Mouse (Mus musculus): ENCODE measurements at regions not wholly inside any gene's neighbourhood (a gene's known extent, or its start where the extent isn't known, plus 50 kb on each side); places are given as distances from the start of the nearest gene placed in this dataset.
A peak's percentile ranks its signal among the peaks of the same experiment; 100 is the strongest.

- DNase-seq, result no peak
These were observed 218.6 kb upstream of the Tacr3 start for GRCm38 (mm10) chr3:134610244-134610643.

DNA sequence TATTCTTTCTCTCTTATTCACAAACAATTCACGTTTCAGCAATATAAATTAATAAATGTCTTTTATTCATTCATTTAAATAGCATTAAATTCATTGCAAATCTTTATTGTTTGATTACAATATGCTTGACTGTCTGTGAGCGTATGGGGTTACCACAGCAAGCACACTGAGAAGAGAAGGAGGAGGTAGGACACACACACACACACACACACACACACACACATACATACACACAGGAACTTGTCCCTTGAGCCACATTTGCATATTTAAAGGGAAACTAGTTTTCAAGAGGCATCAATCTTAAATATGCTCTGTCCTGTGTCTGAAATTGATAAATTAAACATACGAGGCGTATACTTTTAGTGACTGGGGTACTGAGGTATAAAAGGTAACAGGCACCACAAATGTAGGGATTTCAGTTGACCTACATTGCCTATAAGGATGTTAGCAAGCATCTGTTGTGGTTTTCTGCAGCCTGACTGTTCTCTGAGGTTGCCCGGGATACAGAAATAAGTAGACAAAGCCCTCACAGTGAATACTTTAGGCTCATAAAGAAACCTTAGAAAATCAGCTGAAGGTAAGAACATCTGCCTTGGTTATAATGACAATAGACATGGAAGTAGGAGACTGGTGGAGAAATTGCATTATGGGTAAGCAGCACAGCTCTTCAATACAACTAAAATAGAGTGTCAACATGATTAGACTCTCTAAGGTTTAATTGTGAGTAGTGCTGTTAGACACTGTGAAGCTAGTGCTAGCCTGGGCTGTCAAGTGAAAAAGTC lies 217.1 kb upstream of the Tacr3 start:
- no peak for DNase-seq

- no peak for DNase-seq
These were observed 216.6 kb upstream of the Tacr3 start for GRCm38 (mm10) chr3:134612298-134612616.

DNA sequence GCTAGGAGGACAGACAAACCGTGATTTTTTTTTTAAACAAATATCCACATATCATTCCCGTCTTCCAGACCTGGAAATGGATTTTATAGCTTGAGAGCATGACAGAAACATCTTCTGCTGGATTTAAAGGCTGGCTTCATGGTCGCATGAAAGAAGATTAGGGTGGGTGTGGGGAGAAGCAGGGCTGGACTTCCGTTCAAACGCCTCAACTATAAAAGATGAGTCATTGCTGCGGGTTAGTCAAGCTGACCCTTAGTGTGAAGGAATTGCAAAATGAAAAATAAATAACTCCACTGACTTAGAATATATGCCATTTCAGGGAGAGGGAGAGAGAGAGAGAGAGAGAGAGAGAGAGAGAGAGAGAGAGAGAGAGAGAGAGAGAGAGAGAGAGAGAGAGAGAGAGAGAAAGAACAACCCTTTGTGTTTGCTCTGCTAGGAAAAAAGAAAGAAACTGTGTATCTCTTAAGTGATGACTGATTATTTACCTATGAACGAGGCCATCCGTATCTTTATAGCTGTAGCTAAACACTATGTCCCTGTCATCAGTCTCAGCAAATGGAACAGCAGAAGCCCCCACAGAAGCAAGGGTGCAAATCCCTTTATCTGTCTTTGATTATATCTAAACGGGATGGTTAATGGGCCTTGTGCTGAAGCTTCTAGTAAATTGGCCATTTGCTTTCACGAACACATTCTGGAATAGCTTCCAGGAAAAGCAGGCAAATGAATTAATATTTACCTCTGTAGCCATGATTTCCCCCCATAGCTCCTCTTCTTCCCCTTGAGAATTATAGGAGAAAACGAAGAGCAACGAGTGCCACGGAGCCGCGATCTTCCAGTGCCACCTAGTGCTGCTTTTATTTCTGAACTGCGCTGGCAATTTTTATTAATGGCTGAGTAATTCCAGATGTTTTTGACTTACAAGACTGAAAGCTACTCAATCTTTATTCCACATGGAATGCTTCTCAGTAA lies 199.4 kb upstream of the Tacr3 start:
- DNase-seq, result peak; percentile 50

DNA sequence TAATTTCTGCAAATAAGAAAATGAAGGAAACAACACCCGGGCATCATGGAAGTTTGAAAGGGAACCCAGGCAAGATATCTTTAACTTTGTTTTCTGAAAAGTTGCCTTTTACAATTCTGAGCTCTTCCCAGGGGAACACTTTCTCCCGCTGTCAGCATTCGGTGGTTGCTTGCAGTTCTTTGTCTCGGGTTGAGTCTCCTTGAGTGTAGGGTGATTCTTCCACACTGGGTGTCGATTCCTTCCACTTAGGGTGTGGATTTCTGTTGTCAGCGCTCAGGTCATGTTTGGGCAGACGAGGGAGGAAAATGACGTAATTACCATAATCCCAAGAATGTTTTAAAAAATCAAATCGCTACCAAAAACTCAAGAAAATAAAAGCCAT lies 198.7 kb upstream of the Tacr3 start:
- DNase-seq, result no peak

GRCm38 (mm10) chr3:134648727-134649445 lies 179.9 kb upstream of the Tacr3 start:
- no peak for DNase-seq

GRCm38 (mm10) chr3:134654051-134654450 lies 174.8 kb upstream of the Tacr3 start:
- peak; percentile 5 for DNase-seq

DNA sequence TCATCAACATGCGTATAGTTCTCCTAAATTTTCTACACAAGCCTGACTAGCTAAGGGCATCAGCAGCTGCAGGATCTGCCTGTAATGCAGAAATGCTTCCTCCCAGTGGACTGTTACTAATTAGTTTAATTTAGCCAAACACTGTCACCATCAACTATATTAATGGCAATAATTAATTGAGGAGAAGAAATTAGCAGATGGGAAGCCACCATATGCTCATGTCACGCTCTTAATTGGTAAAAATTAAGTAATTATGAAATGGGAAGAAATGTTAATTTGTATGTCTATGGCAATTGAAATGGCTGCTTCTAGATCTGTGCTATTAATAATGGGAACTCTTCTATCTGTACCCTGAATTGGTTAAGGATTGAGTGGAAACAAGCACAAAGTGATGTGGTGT lies 133.9 kb upstream of the Tacr3 start:
- no peak for DNase-seq

DNA sequence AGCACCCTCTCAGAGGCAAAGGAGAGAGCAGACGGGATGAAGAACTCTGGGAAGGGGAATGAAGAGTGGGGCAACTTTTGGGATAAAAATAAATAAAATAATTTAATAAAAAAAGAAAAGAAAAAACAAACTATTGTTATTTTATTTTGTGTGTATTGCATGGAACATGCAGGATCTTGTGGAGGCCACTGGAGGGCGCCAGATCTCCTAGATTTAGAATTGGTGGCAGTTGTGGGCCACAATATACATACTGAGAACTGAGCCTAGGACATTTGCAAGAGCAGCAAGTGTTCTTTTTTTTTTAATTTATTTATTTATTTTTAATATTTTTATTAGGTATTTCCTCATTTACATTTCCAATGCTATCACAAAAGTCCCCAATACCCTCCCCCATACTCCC lies 110.2 kb upstream of the Tacr3 start:
- DNase-seq, result no peak

DNA sequence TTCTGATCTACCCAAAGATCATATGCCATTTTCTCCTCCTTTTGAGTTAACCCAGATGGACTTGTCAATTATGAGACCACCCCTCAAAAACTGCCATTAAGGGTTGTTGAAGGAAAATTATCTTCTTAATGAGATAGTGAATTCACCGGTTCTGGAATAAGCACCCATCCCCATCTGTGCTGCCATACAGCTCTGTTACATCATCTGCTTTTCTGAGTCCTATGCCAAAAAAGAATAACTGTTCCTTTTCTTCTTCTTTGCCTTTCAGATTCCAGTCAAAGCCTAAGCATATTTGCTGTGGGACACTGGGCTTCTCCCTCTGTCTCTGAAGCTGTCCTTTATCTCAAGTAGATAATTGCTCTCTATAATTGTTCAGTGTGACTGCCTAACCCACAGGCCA lies 93.1 kb upstream of the Tacr3 start:
- DNase-seq, result no peak

DNA sequence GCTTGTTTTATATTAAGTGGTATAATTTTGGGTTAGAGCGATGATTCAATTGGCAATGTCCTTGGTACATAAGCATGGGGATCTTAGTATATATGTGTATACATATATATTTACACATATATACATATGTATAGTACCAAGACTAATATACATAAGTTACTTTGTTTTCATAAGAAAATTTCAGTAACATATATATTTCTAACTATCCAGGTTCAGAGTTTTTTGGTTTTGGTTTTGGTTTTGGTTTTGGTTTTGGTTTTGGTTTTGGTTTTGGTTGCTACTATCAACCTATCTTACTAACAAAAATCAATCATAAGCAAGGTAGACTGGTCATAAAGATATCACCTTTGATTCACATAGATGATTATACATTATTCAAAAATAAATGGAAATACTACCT lies 67.7 kb upstream of the Tacr3 start:
- DNase-seq, result no peak

- no peak for DNase-seq
These were observed 65.4 kb upstream of the Tacr3 start for GRCm38 (mm10) chr3:134763264-134763936.

All from right cerebral cortex, postnatal 14 days (tissue).